Mouse (Mus musculus): ENCODE measurements at regions not wholly inside any gene's neighbourhood (a gene's known extent, or its start where the extent isn't known, plus 50 kb on each side); places are given as distances from the start of the nearest gene placed in this dataset.

GRCm38 (mm10) chr7:68978576-68978975, 229.5 kb upstream of the Arrdc4 start:
- Histone ChIP-seq H3K27me3 (ENCODE audit: control insufficient read depth in 1 of 2, insufficient read depth in 2 of 2, low read length in 2 of 2) (no peaks in the 10 kb centered on the region), H3K4me3 (ENCODE audit: control insufficient read depth in 1 of 2, insufficient read depth in 1 of 2, low read depth in 2 of 2, low read length in 2 of 2) (peak overlapping the region; percentile 27 to 29; a peak in 2 of 4 replicates), H3K4me1 (ENCODE audit: control insufficient read depth in 1 of 2, insufficient read depth in 2 of 2, low read length in 2 of 2) (no peaks in the 10 kb centered on the region), H3K9ac (ENCODE audit: control insufficient read depth, low read depth, low read length, poor library complexity, severe bottlenecking) (no peak overlapping the region), H3K27ac (ENCODE audit: control insufficient read depth, low read depth, low read length) (no peak overlapping the region), H3K36me3 (ENCODE audit: control insufficient read depth in 1 of 2, insufficient read depth in 2 of 2, low read length in 2 of 2) (no peaks in the 10 kb centered on the region), H3K9me3 (replicated peaks; ENCODE audit: insufficient read depth, low read length) (no peaks in the 10 kb centered on the region), H3K79me2 (ENCODE audit: control insufficient read depth, insufficient read depth, low read length, poor library complexity) (no peaks in the 10 kb centered on the region)
- no peak for TF ChIP-seq TBP (IDR thresholded peaks at IDR 0.05; ENCODE audit: low read depth, low read length)
- TF ChIP-seq POLR2AphosphoS2 (IDR thresholded peaks at IDR 0.05; ENCODE audit: low read length) = no peak
- TF ChIP-seq ZNF384 (IDR thresholded peaks at IDR 0.05; ENCODE audit: low read depth, low read length) = no peak
- no peak for TF ChIP-seq USF2 (IDR thresholded peaks at IDR 0.05; ENCODE audit: borderline replicate concordance in 1 of 2, insufficient read depth in 1 of 2, low read depth in 1 of 2, low read length in 2 of 2)
- TF ChIP-seq MYC (IDR thresholded peaks at IDR 0.05; ENCODE audit: low read depth, low read length) = no peak
- no peak for TF ChIP-seq MEF2A (IDR thresholded peaks at IDR 0.05; ENCODE audit: extremely low read depth, insufficient replicate concordance, low read depth, low read length, poor library complexity, severe bottlenecking)
- TF ChIP-seq RCOR1 (IDR thresholded peaks at IDR 0.05; ENCODE audit: low read depth, low read length) = no peak
- TF ChIP-seq GABPA (IDR thresholded peaks at IDR 0.05; ENCODE audit: low read depth, low read length) = no peak
- TF ChIP-seq TCF12 (IDR thresholded peaks at IDR 0.05; ENCODE audit: low read depth, low read length) = no peak
- TF ChIP-seq ZKSCAN1 (IDR thresholded peaks at IDR 0.05; ENCODE audit: low read depth, low read length) = no peak
- TF ChIP-seq RAD21 (IDR thresholded peaks at IDR 0.05; ENCODE audit: low read depth, low read length) = no peak
- TF ChIP-seq ZC3H11A (IDR thresholded peaks at IDR 0.05; ENCODE audit: low read depth, low read length) = no peak
- no peak for TF ChIP-seq HCFC1 (IDR thresholded peaks at IDR 0.05; ENCODE audit: low read depth, low read length)
- TF ChIP-seq POLR2A (IDR thresholded peaks at IDR 0.05; ENCODE audit: control insufficient read depth in 1 of 2, insufficient read depth in 1 of 2, low read depth in 1 of 2, low read length in 2 of 2, poor library complexity in 1 of 2) = no peak
- TF ChIP-seq ELF1 (IDR thresholded peaks at IDR 0.05; ENCODE audit: low read depth, low read length) = no peak
- DNase-seq (ENCODE audit: low read depth, low spot score) = no peak

DNA sequence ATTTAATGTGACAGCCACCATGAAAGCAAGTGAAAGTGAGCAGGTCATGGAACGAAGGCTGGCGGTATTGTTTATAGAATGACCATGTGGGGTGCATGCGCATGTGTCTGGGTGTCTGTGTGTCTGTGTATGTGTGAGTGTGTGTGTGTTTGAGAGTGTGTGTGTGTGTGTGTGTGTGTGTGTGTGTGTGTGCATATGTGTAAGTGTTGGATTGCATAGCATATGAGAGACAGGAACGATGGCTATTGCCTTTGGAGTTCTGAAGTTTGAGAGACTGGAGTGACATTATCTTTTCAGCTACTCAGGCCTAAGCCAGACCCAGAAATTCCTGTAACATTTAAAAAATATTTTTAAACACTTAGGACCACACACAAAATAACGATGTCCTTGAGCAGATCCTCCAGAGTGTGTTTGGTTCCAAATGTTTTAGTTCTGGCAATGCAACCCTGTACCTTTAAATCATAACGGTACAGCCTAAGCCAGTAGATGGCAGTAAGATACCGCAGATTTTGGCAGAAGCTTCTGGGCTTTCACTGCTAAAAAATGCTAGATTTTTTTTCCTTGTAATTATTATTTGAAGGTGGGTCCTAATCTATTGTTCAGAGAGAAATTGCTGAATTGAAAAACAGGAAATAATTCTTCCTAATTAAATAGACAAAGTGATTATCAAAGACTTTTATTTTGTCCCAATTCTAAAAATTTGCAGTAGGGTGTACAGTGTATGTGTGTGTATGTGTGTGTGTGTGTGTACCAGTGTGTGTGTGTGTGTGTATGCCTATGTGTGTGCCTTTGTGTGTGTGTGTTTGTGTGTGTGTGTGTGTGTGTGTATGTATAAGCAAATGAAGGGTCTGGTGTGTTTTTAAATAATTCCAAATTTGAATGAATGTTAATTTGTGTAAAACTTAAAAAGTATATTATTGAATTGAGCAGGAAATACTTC, 228.0 kb upstream of the Arrdc4 start:
- no peaks in the 10 kb centered on the region for H3K4me1 ChIP-seq (ENCODE audit: control insufficient read depth in 1 of 2, insufficient read depth in 2 of 2, low read length in 2 of 2)
- H3K27me3 ChIP-seq (ENCODE audit: control insufficient read depth in 1 of 2, insufficient read depth in 2 of 2, low read length in 2 of 2) = no peaks in the 10 kb centered on the region
- H3K9ac ChIP-seq (ENCODE audit: control insufficient read depth, low read depth, low read length, poor library complexity, severe bottlenecking) = no peak overlapping the region
- H3K4me3 ChIP-seq (ENCODE audit: control insufficient read depth in 1 of 2, insufficient read depth in 1 of 2, low read depth in 2 of 2, low read length in 2 of 2) = no peak overlapping the region
- no peaks in the 10 kb centered on the region for H3K36me3 ChIP-seq (ENCODE audit: control insufficient read depth in 1 of 2, insufficient read depth in 2 of 2, low read length in 2 of 2)
- H3K79me2 ChIP-seq (ENCODE audit: control insufficient read depth, insufficient read depth, low read length, poor library complexity) = no peaks in the 10 kb centered on the region
- TF ChIP-seq ZC3H11A (IDR thresholded peaks at IDR 0.05; ENCODE audit: low read depth, low read length) = peak; percentile 13; the same call in 1 of the 2 replicates
- no peak for TF ChIP-seq MYC (IDR thresholded peaks at IDR 0.05; ENCODE audit: low read depth, low read length)
- TF ChIP-seq CHD2 (IDR thresholded peaks at IDR 0.05; ENCODE audit: low read length) = no peak
- no peak for TF ChIP-seq MYB (IDR thresholded peaks at IDR 0.05; ENCODE audit: low read depth, low read length)
- TF ChIP-seq SMC3 (IDR thresholded peaks at IDR 0.05; ENCODE audit: low read depth, low read length) = peak; percentile 14; the same call in 1 of the 2 replicates
- TF ChIP-seq RAD21 (IDR thresholded peaks at IDR 0.05; ENCODE audit: low read depth, low read length) = peak; percentile 44
- no peak for TF ChIP-seq EP300 (IDR thresholded peaks at IDR 0.05; ENCODE audit: low read depth in 1 of 2, low read length in 2 of 2)
- TF ChIP-seq ZKSCAN1 (IDR thresholded peaks at IDR 0.05; ENCODE audit: low read depth, low read length) = no peak
- TF ChIP-seq USF2 (IDR thresholded peaks at IDR 0.05; ENCODE audit: borderline replicate concordance in 1 of 2, insufficient read depth in 1 of 2, low read depth in 1 of 2, low read length in 2 of 2) = no peak
- TF ChIP-seq ZNF384 (IDR thresholded peaks at IDR 0.05; ENCODE audit: low read depth, low read length) = 0 out of 2 replicates have a peak, but pooled peaks have one; percentile 36
- TF ChIP-seq CTCF (IDR thresholded peaks at IDR 0.05 in 2 of 3, conservative IDR thresholded peaks at IDR 0.05 in 1 of 3; ENCODE audit: control insufficient read depth in 1 of 3, insufficient read depth in 1 of 3, low read depth in 2 of 3, low read length in 3 of 3, poor library complexity in 1 of 3, severe bottlenecking in 1 of 3) = peak in 2 of 3 experiments; percentile 24 to 33; a peak in 3 of 6 replicates
- TF ChIP-seq MAFK (IDR thresholded peaks at IDR 0.05; ENCODE audit: borderline replicate concordance, low read depth, low read length) = no peak
- H3K27ac ChIP-seq (ENCODE audit: control insufficient read depth, low read depth, low read length) = no peak overlapping the region
- H3K9me3 ChIP-seq (replicated peaks; ENCODE audit: insufficient read depth, low read length) = no peaks in the 10 kb centered on the region
- DNase-seq (ENCODE audit: low read depth, low spot score) = peak; percentile 11

Data from MEL (cell line).